Mouse (Mus musculus): ENCODE measurements at regions not wholly inside any gene's neighbourhood (a gene's known extent, or its start where the extent isn't known, plus 50 kb on each side); places are given as distances from the start of the nearest gene placed in this dataset.
"Not testable (repeated sequence)": the region's sequence is repeated elsewhere in the genome, so short reads cannot be mapped to it uniquely, and the experiment has no call there.

GRCm38 (mm10) chrX:12304678-12305077, 144.5 kb upstream of the Bcor start:
- H3K27me3 ChIP-seq (ENCODE audit: low read depth, poor library complexity, severe bottlenecking), result peaks cover 80% of the 10 kb centered on the region

GRCm38 (mm10) chrX:12306940-12307339, 146.8 kb upstream of the Bcor start:
- no peak overlapping the region for H3K4me3 ChIP-seq
- H3K36me3 ChIP-seq, result no peaks in the 10 kb centered on the region
- no peaks in the 10 kb centered on the region for H3K4me1 ChIP-seq
- no peaks in the 10 kb centered on the region for H3K9me3 ChIP-seq (replicated peaks)
- H3K27ac ChIP-seq (replicated peaks), result no peak overlapping the region
- peaks cover 79% of the 10 kb centered on the region for H3K27me3 ChIP-seq (ENCODE audit: low read depth, poor library complexity, severe bottlenecking)
- WGBS, result 79% methylated on average over 3 of the region's 3 CpGs
- no peak for DNase-seq (ENCODE audit: low spot score)

More at GRCm38 (mm10) chrX:12304678-12305077, 144.5 kb upstream of the Bcor start:
- 78% methylated on average over 5 of the region's 5 CpGs for WGBS
- no peaks in the 10 kb centered on the region for H3K9me3 ChIP-seq (replicated peaks)
- no peaks in the 10 kb centered on the region for H3K36me3 ChIP-seq
- H3K27ac ChIP-seq (replicated peaks), result no peak overlapping the region
- H3K4me3 ChIP-seq, result no peak overlapping the region
- DNase-seq (ENCODE audit: low spot score), result no peak
- H3K4me1 ChIP-seq, result no peaks in the 10 kb centered on the region

GRCm38 (mm10) chrX:12312534-12312933, 152.4 kb upstream of the Bcor start:
- peaks cover 39% of the 10 kb centered on the region for H3K27me3 ChIP-seq (ENCODE audit: low read depth, poor library complexity, severe bottlenecking)
- 88% methylated on average over 5 of the region's 5 CpGs for WGBS
- H3K9me3 ChIP-seq (replicated peaks), result no peaks in the 10 kb centered on the region
- no peaks in the 10 kb centered on the region for H3K4me1 ChIP-seq
- no peak overlapping the region for H3K27ac ChIP-seq (replicated peaks)
- no peaks in the 10 kb centered on the region for H3K36me3 ChIP-seq
- no peak overlapping the region for H3K4me3 ChIP-seq
- DNase-seq (ENCODE audit: low spot score), result no peak

GRCm38 (mm10) chrX:12315658-12316057, 155.5 kb upstream of the Bcor start:
- DNase-seq (ENCODE audit: low spot score), result no peak

GRCm38 (mm10) chrX:12317488-12317887, 157.3 kb upstream of the Bcor start:
- H3K27ac ChIP-seq (replicated peaks); H3K4me3 ChIP-seq; H3K36me3 ChIP-seq; H3K9me3 ChIP-seq (replicated peaks); H3K4me1 ChIP-seq; H3K27me3 ChIP-seq (ENCODE audit: low read depth, poor library complexity, severe bottlenecking); DNase-seq (ENCODE audit: low spot score): not testable (repeated sequence)
- WGBS, result 86% methylated on average over 2 of the region's 2 CpGs

More at GRCm38 (mm10) chrX:12315658-12316057, 155.5 kb upstream of the Bcor start:
- no peak overlapping the region for H3K4me3 ChIP-seq
- H3K36me3 ChIP-seq, result no peaks in the 10 kb centered on the region
- peaks cover 14% of the 10 kb centered on the region for H3K27me3 ChIP-seq (ENCODE audit: low read depth, poor library complexity, severe bottlenecking)
- WGBS, result 88% methylated on average over 3 of the region's 3 CpGs
- H3K4me1 ChIP-seq, result no peaks in the 10 kb centered on the region
- no peak overlapping the region for H3K27ac ChIP-seq (replicated peaks)
- H3K9me3 ChIP-seq (replicated peaks), result no peaks in the 10 kb centered on the region

GRCm38 (mm10) chrX:12318848-12319651, 158.9 kb upstream of the Bcor start:
- DNase-seq (ENCODE audit: low spot score), result no peak
- no peak overlapping the region for H3K27ac ChIP-seq (replicated peaks)
- 54% methylated on average over 4 of the region's 4 CpGs for WGBS

GRCm38 (mm10) chrX:12322453-12322852, 162.3 kb upstream of the Bcor start:
- H3K27me3 ChIP-seq (ENCODE audit: low read depth, poor library complexity, severe bottlenecking), result peaks cover 32% of the 10 kb centered on the region
- DNase-seq (ENCODE audit: low spot score), result no peak
- H3K27ac ChIP-seq (replicated peaks), result no peak overlapping the region
- H3K4me1 ChIP-seq, result no peaks in the 10 kb centered on the region
- no peaks in the 10 kb centered on the region for H3K9me3 ChIP-seq (replicated peaks)
- WGBS, result 82% methylated on average over 1 of the region's 1 CpGs
- no peak overlapping the region for H3K4me3 ChIP-seq
- no peaks in the 10 kb centered on the region for H3K36me3 ChIP-seq

More at GRCm38 (mm10) chrX:12318848-12319651, 158.9 kb upstream of the Bcor start:
- Histone ChIP-seq H3K4me1 (no peaks in the 10 kb centered on the region), H3K9me3 (replicated peaks) (no peaks in the 10 kb centered on the region), H3K27me3 (ENCODE audit: low read depth, poor library complexity, severe bottlenecking) (peaks cover 16% of the 10 kb centered on the region; the same call in 1 of the 2 replicates), H3K36me3 (no peaks in the 10 kb centered on the region), H3K4me3 (no peak overlapping the region)

- Histone ChIP-seq H3K36me3 (no peaks in the 10 kb centered on the region), H3K27ac (replicated peaks) (no peak overlapping the region), H3K4me1 (no peaks in the 10 kb centered on the region), H3K9me3 (replicated peaks) (no peaks in the 10 kb centered on the region), H3K4me3 (no peak overlapping the region), H3K27me3 (ENCODE audit: low read depth, poor library complexity, severe bottlenecking) (peaks cover 36% of the 10 kb centered on the region)
- DNase-seq (ENCODE audit: low spot score), result no peak
- 92% methylated on average over 3 of the region's 3 CpGs for WGBS
Measured at GRCm38 (mm10) chrX:12323268-12323667, 163.1 kb upstream of the Bcor start.

GRCm38 (mm10) chrX:12323812-12324211, 163.7 kb upstream of the Bcor start:
- no peak overlapping the region for H3K4me3 ChIP-seq
- WGBS, result 87% methylated on average over 6 of the region's 6 CpGs
- no peaks in the 10 kb centered on the region for H3K4me1 ChIP-seq

GRCm38 (mm10) chrX:12327464-12327863, 167.3 kb upstream of the Bcor start:
- no peak for DNase-seq (ENCODE audit: low spot score)
- no peak overlapping the region for H3K27ac ChIP-seq (replicated peaks)
- no peaks in the 10 kb centered on the region for H3K9me3 ChIP-seq (replicated peaks)
- no peak overlapping the region for H3K4me3 ChIP-seq
- 85% methylated on average over 4 of the region's 4 CpGs for WGBS
- no peaks in the 10 kb centered on the region for H3K36me3 ChIP-seq
- H3K27me3 ChIP-seq (ENCODE audit: low read depth, poor library complexity, severe bottlenecking), result peaks cover 34% of the 10 kb centered on the region
- H3K4me1 ChIP-seq, result no peaks in the 10 kb centered on the region

More at GRCm38 (mm10) chrX:12323812-12324211, 163.7 kb upstream of the Bcor start:
- no peak for DNase-seq (ENCODE audit: low spot score)
- H3K27me3 ChIP-seq (ENCODE audit: low read depth, poor library complexity, severe bottlenecking), result peaks cover 32% of the 10 kb centered on the region
- no peak overlapping the region for H3K27ac ChIP-seq (replicated peaks)
- H3K9me3 ChIP-seq (replicated peaks), result no peaks in the 10 kb centered on the region
- no peaks in the 10 kb centered on the region for H3K36me3 ChIP-seq

GRCm38 (mm10) chrX:12340561-12340960, 180.4 kb upstream of the Bcor start:
- no peaks in the 10 kb centered on the region for H3K36me3 ChIP-seq
- DNase-seq (ENCODE audit: low spot score), result no peak
- H3K27me3 ChIP-seq (ENCODE audit: low read depth, poor library complexity, severe bottlenecking), result peaks cover 38% of the 10 kb centered on the region
- H3K4me1 ChIP-seq, result no peaks in the 10 kb centered on the region
- no peak overlapping the region for H3K27ac ChIP-seq (replicated peaks)
- H3K9me3 ChIP-seq (replicated peaks), result no peaks in the 10 kb centered on the region
- WGBS, result 86% methylated on average over 9 of the region's 9 CpGs
- no peak overlapping the region for H3K4me3 ChIP-seq

- WGBS, result 78% methylated on average over 5 of the region's 5 CpGs
- DNase-seq (ENCODE audit: low spot score), result no peak
- Histone ChIP-seq H3K4me3 (no peak overlapping the region), H3K27me3 (ENCODE audit: low read depth, poor library complexity, severe bottlenecking) (peaks cover 38% of the 10 kb centered on the region), H3K4me1 (no peaks in the 10 kb centered on the region), H3K9me3 (replicated peaks) (no peaks in the 10 kb centered on the region), H3K27ac (replicated peaks) (no peak overlapping the region), H3K36me3 (no peaks in the 10 kb centered on the region)
Measured at GRCm38 (mm10) chrX:12341356-12341965, 181.3 kb upstream of the Bcor start.
